Mouse (Mus musculus) liver, embryonic 14.5 days (tissue): ENCODE results near the gene Tcte1.

Source experiments
- CTCF ChIP-seq: IDR thresholded peaks from 2 replicates; pipeline ENCODE4 v1.5.1; 2016; ENCODE audit warnings: antibody characterized with exemption, low read depth, control low read depth
- EP300 ChIP-seq: IDR thresholded peaks from 2 replicates; pipeline ENCODE4 v1.6.1; 2016; ENCODE audit warnings: antibody characterized with exemption, low read depth

- TF ChIP-seq CTCF (peak; percentile 95), EP300 (no peak)
These were observed 61.9 kb downstream of the Tcte1 start for GRCm38 (mm10) chr17:45584939-45585678.
